Mouse (Mus musculus): ENCODE data around the gene Eng. TPM values are rescaled to one million over a fixed set of nuclear protein-coding genes. Genes with fewer than 3 reads are reported as not detected.
A peak's percentile ranks its signal among the peaks of the same experiment; 100 is the strongest.

Gene Eng
- polyA plus RNA-seq, 1 experiment from 2014 or later: 148 TPM

GRCm38 (mm10) chr2:32602600-32603054 lies 43.8 kb upstream of the Eng start:
- Histone ChIP-seq H3K9ac (ENCODE audit: low read length) (peak overlapping the region; percentile 16), H3K27ac (replicated peaks in 1 of 2; ENCODE audit: control insufficient read depth in 1 of 2, insufficient read depth in 1 of 2, low read depth in 2 of 2, low read length in 2 of 2) (peak overlapping the region; percentile 46 to 61), H3K9me3 (ENCODE audit: control insufficient read depth, low read length) (no peaks in the 10 kb centered on the region), H3K4me3 (ENCODE audit: control insufficient read depth in 1 of 2, insufficient read depth in 1 of 2, low read depth in 1 of 2, low read length in 2 of 2) (peak overlapping the region; percentile 15 to 44), H3K36me3 (ENCODE audit: control insufficient read depth, insufficient read depth, low read length) (peaks cover 16% of the 10 kb centered on the region), H3K4me2 (ENCODE audit: low read length) (peak overlapping the region; percentile 56), H3K27me3 (ENCODE audit: control insufficient read depth, insufficient read depth, low read length) (no peaks in the 10 kb centered on the region), H3K4me1 (ENCODE audit: control insufficient read depth in 2 of 2, insufficient read depth in 2 of 2, low read length in 2 of 2) (peaks cover 2 to 18% of the 10 kb centered on the region in 2 experiments; a peak in 2 of 4 replicates)
- ATAC-seq (ENCODE audit: insufficient number of reproducible peaks, insufficient read depth, low FRiP score, low read depth): no peak
- WGBS: 1% methylated on average over 11 of the region's 11 CpGs

GRCm38 (mm10) chr2:32604631-32605030 lies 41.8 kb upstream of the Eng start:
- Histone ChIP-seq H3K27ac (replicated peaks in 1 of 2; ENCODE audit: control insufficient read depth in 1 of 2, insufficient read depth in 1 of 2, low read depth in 2 of 2, low read length in 2 of 2) (no peak overlapping the region), H3K9ac (ENCODE audit: low read length) (no peak overlapping the region), H3K4me2 (ENCODE audit: low read length) (no peak overlapping the region), H3K9me3 (ENCODE audit: control insufficient read depth, low read length) (no peaks in the 10 kb centered on the region), H3K36me3 (ENCODE audit: control insufficient read depth, insufficient read depth, low read length) (0 out of 2 replicates have a peak, but pooled peaks cover 2% of the 10 kb centered on the region), H3K4me3 (ENCODE audit: control insufficient read depth in 1 of 2, insufficient read depth in 1 of 2, low read depth in 1 of 2, low read length in 2 of 2) (no peak overlapping the region), H3K27me3 (ENCODE audit: control insufficient read depth, insufficient read depth, low read length) (no peaks in the 10 kb centered on the region), H3K4me1 (ENCODE audit: control insufficient read depth in 2 of 2, insufficient read depth in 2 of 2, low read length in 2 of 2) (peaks cover 17 to 37% of the 10 kb centered on the region in 2 experiments)
- WGBS: 28% methylated on average over 10 of the region's 10 CpGs
- ATAC-seq (ENCODE audit: insufficient number of reproducible peaks, insufficient read depth, low FRiP score, low read depth): no peak

- Histone ChIP-seq H3K36me3 (ENCODE audit: control insufficient read depth, insufficient read depth, low read length) (no peaks in the 10 kb centered on the region), H3K4me3 (ENCODE audit: control insufficient read depth in 1 of 2, insufficient read depth in 1 of 2, low read depth in 1 of 2, low read length in 2 of 2) (peak overlapping the region; percentile 74 to 80), H3K27me3 (ENCODE audit: control insufficient read depth, insufficient read depth, low read length) (no peaks in the 10 kb centered on the region), H3K4me1 (ENCODE audit: control insufficient read depth in 2 of 2, insufficient read depth in 2 of 2, low read length in 2 of 2) (peaks cover 25 to 49% of the 10 kb centered on the region in 2 experiments), H3K4me2 (ENCODE audit: low read length) (peak overlapping the region; percentile 80), H3K9me3 (ENCODE audit: control insufficient read depth, low read length) (no peaks in the 10 kb centered on the region), H3K9ac (ENCODE audit: low read length) (peak overlapping the region; percentile 86), H3K27ac (replicated peaks in 1 of 2; ENCODE audit: control insufficient read depth in 1 of 2, insufficient read depth in 1 of 2, low read depth in 2 of 2, low read length in 2 of 2) (peak overlapping the region in 1 of 2 experiments; percentile 91; a peak in 2 of 4 replicates)
- 11% methylated on average over 48 of the region's 55 CpGs for WGBS
- peak; percentile 44 for ATAC-seq (ENCODE audit: insufficient number of reproducible peaks, insufficient read depth, low FRiP score, low read depth)
Observed at GRCm38 (mm10) chr2:32606161-32607142, 39.9 kb upstream of the Eng start.

- Histone ChIP-seq H3K9ac (ENCODE audit: low read length) (peak overlapping the region; percentile 86), H3K36me3 (ENCODE audit: control insufficient read depth, insufficient read depth, low read length) (peaks cover 4% of the 10 kb centered on the region), H3K27ac (replicated peaks in 1 of 2; ENCODE audit: control insufficient read depth in 1 of 2, insufficient read depth in 1 of 2, low read depth in 2 of 2, low read length in 2 of 2) (peak overlapping the region; percentile 25 to 91; a peak in 3 of 4 replicates), H3K27me3 (ENCODE audit: control insufficient read depth, insufficient read depth, low read length) (no peaks in the 10 kb centered on the region), H3K4me2 (ENCODE audit: low read length) (peak overlapping the region; percentile 80), H3K4me3 (ENCODE audit: control insufficient read depth in 1 of 2, insufficient read depth in 1 of 2, low read depth in 1 of 2, low read length in 2 of 2) (peak overlapping the region; percentile 74 to 80), H3K4me1 (ENCODE audit: control insufficient read depth in 2 of 2, insufficient read depth in 2 of 2, low read length in 2 of 2) (peaks cover 25 to 41% of the 10 kb centered on the region in 2 experiments), H3K9me3 (ENCODE audit: control insufficient read depth, low read length) (no peaks in the 10 kb centered on the region)
- ATAC-seq (ENCODE audit: insufficient number of reproducible peaks, insufficient read depth, low FRiP score, low read depth): no peak
- WGBS: 3% methylated on average over 34 of the region's 34 CpGs
Observed at GRCm38 (mm10) chr2:32607262-32607947, 39.0 kb upstream of the Eng start.

- no peaks in the 10 kb centered on the region for H3K27me3 ChIP-seq (ENCODE audit: control insufficient read depth, insufficient read depth, low read length)
- peak overlapping the region; percentile 88 to 91 for H3K27ac ChIP-seq (replicated peaks in 1 of 2; ENCODE audit: control insufficient read depth in 1 of 2, insufficient read depth in 1 of 2, low read depth in 2 of 2, low read length in 2 of 2)
- H3K4me1 ChIP-seq (ENCODE audit: control insufficient read depth in 2 of 2, insufficient read depth in 2 of 2, low read length in 2 of 2): peaks cover 25 to 40% of the 10 kb centered on the region in 2 experiments
- H3K9ac ChIP-seq (ENCODE audit: low read length): peak overlapping the region; percentile 80
- WGBS: 3% methylated on average over 25 of the region's 25 CpGs
- H3K36me3 ChIP-seq (ENCODE audit: control insufficient read depth, insufficient read depth, low read length): peaks cover 11% of the 10 kb centered on the region
- H3K9me3 ChIP-seq (ENCODE audit: control insufficient read depth, low read length): no peaks in the 10 kb centered on the region
- peak overlapping the region; percentile 80 for H3K4me2 ChIP-seq (ENCODE audit: low read length)
- peak; percentile 79 for ATAC-seq (ENCODE audit: insufficient number of reproducible peaks, insufficient read depth, low FRiP score, low read depth)
- H3K4me3 ChIP-seq (ENCODE audit: control insufficient read depth in 1 of 2, insufficient read depth in 1 of 2, low read depth in 1 of 2, low read length in 2 of 2): peak overlapping the region; percentile 74 to 80
Observed at GRCm38 (mm10) chr2:32608141-32608777, 38.1 kb upstream of the Eng start.

GRCm38 (mm10) chr2:32608778-32609435 lies 37.5 kb upstream of the Eng start:
- Histone ChIP-seq H3K27me3 (ENCODE audit: control insufficient read depth, insufficient read depth, low read length) (no peaks in the 10 kb centered on the region), H3K4me1 (ENCODE audit: control insufficient read depth in 2 of 2, insufficient read depth in 2 of 2, low read length in 2 of 2) (peaks cover 25 to 44% of the 10 kb centered on the region in 2 experiments), H3K27ac (replicated peaks in 1 of 2; ENCODE audit: control insufficient read depth in 1 of 2, insufficient read depth in 1 of 2, low read depth in 2 of 2, low read length in 2 of 2) (peak overlapping the region; percentile 88 to 91), H3K36me3 (ENCODE audit: control insufficient read depth, insufficient read depth, low read length) (peaks cover 15% of the 10 kb centered on the region), H3K9ac (ENCODE audit: low read length) (peak overlapping the region; percentile 80), H3K4me3 (ENCODE audit: control insufficient read depth in 1 of 2, insufficient read depth in 1 of 2, low read depth in 1 of 2, low read length in 2 of 2) (peak overlapping the region; percentile 74 to 80), H3K9me3 (ENCODE audit: control insufficient read depth, low read length) (no peaks in the 10 kb centered on the region), H3K4me2 (ENCODE audit: low read length) (peak overlapping the region; percentile 80)
- ATAC-seq (ENCODE audit: insufficient number of reproducible peaks, insufficient read depth, low FRiP score, low read depth): peak; percentile 45
- 34% methylated on average over 18 of the region's 18 CpGs for WGBS

All from heart, embryonic 14.5 days (tissue).